Mouse (Mus musculus) brain, embryonic 14.5 days (tissue): ENCODE data around the gene Nfia.

ENCODE experiments used
- CTCF ChIP-seq: fragments of 200-500 bp; IDR thresholded peaks from 2 replicates; pipeline ENCODE4 v1.5.1; 2012; ENCODE audit warnings: inconsistent platforms, mild to moderate bottlenecking, moderate library complexity, borderline replicate concordance; ENCODE audit not compliant: insufficient read depth, insufficient read length; ENCODE audit errors: extremely low read depth
- POLR2A ChIP-seq: fragments of 200-500 bp; IDR thresholded peaks from 2 replicates; pipeline ENCODE4 v1.6.1; 2012; ENCODE audit warnings: mild to moderate bottlenecking, inconsistent platforms, borderline replicate concordance; ENCODE audit not compliant: poor library complexity, insufficient read depth, insufficient read length, severe bottlenecking; ENCODE audit errors: extremely low read depth

DNA sequence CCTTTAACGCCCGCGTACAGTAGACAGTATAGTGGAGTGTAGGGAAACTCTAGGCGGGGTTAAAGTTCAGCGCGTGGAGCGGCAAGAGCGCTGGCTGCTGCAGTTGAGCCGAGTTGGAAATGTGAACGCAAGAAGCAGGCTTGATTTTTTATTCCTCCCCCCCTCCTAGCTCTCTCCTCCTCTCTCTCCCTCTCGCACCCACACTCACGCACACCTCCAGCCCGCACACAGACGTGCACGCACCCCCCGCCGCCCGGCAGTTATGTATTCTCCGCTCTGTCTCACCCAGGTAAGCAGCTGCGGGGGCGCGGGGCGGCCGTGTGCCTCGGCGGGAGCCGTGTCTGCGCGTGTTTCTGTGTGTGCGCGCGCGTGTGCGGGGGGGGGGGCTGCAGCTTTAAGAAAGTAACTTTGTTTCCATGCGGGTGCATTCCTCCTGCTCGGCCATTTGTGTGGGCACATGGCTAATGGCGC, 5.2 kb downstream of the Nfia start, which contains the start of gene E130114P18Rik:
- TF ChIP-seq POLR2A (peak; percentile 49; the same call in 1 of the 2 replicates), CTCF (no peak)
